Mouse (Mus musculus) cerebellum, adult 2 months (tissue): ENCODE results near the gene Klhl7.

Source experiments
- CTCF ChIP-seq: fragments of 200-500 bp; IDR thresholded peaks from 2 replicates; pipeline ENCODE4 v1.5.1; 2011; ENCODE audit warnings: low read depth, mild to moderate bottlenecking, control low read depth, low read length, moderate library complexity, borderline replicate concordance; ENCODE audit not compliant: insufficient read depth
- POLR2A ChIP-seq: fragments of 200-500 bp; IDR thresholded peaks from 2 replicates; pipeline ENCODE4 v1.6.1; 2011; ENCODE audit warnings: low read length, control low read depth, borderline replicate concordance; ENCODE audit not compliant: insufficient read depth

DNA sequence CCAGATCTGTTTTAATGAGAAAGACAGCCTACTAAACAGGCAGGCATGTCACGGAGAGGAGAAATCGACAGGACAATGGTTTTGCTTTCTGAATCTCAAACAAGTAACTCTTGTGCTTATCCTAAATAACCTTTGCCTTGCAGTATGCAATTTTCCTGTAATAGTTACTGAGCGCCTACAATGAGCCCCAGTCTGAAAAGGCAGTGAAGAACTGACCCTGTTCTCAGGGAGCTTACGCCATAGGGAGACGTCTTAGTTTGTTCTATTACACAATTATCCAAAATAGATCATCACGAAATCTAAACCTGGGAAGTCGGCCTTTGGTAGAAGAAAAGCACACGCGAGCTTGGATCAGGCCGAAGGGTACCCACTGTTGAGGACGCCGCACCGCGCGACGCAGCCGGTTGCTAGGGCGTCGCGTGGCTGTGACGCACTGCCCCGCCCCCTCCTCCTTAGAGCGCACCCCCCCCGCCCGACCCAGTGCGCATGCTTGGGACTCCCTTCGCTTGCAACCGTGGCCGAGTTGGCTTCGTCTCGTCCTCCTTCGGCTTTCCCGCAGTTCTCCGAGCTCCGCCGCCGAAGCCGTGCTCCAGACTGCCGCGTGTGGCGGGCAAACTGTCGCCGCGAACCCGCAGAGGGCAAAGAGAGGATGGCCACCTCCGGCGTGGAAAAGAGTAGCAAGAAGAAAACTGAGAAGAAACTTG, at the start of gene Klhl7:
- TF ChIP-seq CTCF (no peak), POLR2A (peak; percentile 93; the same call in 1 of the 2 replicates)
